8 mouse cellular contexts compared by ENCODE assay signal in the genomic region with DNA sequence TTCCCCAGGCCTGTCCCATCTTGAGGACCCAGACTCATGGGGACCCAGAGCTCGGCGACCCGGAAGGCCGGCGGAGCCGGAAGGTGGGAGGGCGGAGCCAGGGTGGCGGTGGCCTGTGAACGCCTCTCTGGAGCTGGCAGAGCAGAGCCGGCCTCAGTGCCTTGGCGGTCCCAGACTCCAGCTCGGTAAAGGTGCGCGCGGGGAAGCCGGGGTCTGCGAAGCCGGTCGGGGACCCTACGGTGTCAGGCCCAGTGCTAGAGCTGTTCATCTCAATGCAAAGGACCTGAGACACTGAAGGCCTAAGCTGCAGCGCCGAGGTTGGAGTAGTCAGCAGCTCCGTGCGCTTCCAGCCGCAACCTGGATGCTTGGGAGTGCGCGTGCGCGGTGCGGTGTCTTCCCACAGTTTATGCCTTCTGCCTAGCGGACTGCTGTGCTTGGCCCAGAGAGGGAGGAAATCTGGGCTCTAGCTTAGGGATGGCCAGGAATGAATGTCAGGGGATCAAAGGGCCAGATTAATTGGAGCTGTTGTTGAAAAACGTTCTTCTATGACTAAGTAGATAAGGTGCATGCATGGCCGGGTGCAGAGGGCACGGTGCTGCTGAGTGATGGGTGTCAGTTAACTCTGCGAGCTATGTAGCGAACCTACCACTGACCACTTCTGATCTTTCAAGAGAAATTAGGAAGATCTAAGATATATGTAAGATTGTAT. TPM values are rescaled to one million over a fixed set of nuclear protein-coding genes. Genes with fewer than 3 reads are reported as not detected.
DNase-seq lines count a peak whose midpoint lies in the region; ATAC-seq lines count a peak whose summit lies in the region.

No protein-coding gene starts in this region.

- H3K9me3 ChIP-seq in forebrain, embryonic 15.5 days: no peaks in the 10 kb centered on the region
- no peaks in the 10 kb centered on the region for H3K9me3 ChIP-seq in neural tube, embryonic 15.5 days (replicated peaks)

- no peaks in the 10 kb centered on the region for H3K36me3 ChIP-seq in forebrain, embryonic 15.5 days
- no peaks in the 10 kb centered on the region for H3K36me3 ChIP-seq in neural tube, embryonic 15.5 days

- ATAC-seq in forebrain, embryonic 15.5 days (replicated peaks): peak; percentile 92
- peak; percentile 94 for ATAC-seq in neural tube, embryonic 15.5 days (ENCODE audit: low FRiP score)

- WGBS in forebrain, embryonic 15.5 days: 5% methylated on average over 36 of the region's 36 CpGs
- 7% methylated on average over 36 of the region's 36 CpGs for WGBS in neural tube, embryonic 15.5 days

- peak overlapping the region; percentile 85 for H3K27ac ChIP-seq in forebrain, embryonic 15.5 days (replicated peaks)
- H3K27ac ChIP-seq in neural tube, embryonic 15.5 days (replicated peaks): peak overlapping the region; percentile 94

- intact Hi-C loops in heart, postnatal 25 days (cut with DNase I): loop anchor here (2.0 kb wide), 2 partner anchors 45 to 83 kb away; a partner anchor contains a TSS

- DNase-seq in ES-CJ7 (ENCODE audit: low read depth, low spot score): peak; percentile 73
- peak; percentile 92 for DNase-seq in cerebellum, adult 11-12 months
- DNase-seq in heart, postnatal 25 days (ENCODE audit: low spot score): peak; percentile 70
- peak; percentile 80 to 91 for DNase-seq in layer of hippocampus, adult 18-20 months (ENCODE audit: low spot score in 2 of 2)
- peak; percentile 85 to 87 for DNase-seq in lung, adult 18-20 months
- DNase-seq in testis, postnatal 14 days (ENCODE audit: low spot score): peak; percentile 80

- peaks cover 17% of the 10 kb centered on the region for H3K4me1 ChIP-seq in forebrain, embryonic 15.5 days
- peaks cover 24% of the 10 kb centered on the region for H3K4me1 ChIP-seq in neural tube, embryonic 15.5 days

- H3K4me3 ChIP-seq in forebrain, embryonic 15.5 days: peak overlapping the region; percentile 55
- peak overlapping the region; percentile 60 for H3K4me3 ChIP-seq in neural tube, embryonic 15.5 days (replicated peaks)

- H3K27me3 ChIP-seq in forebrain, embryonic 15.5 days: no peaks in the 10 kb centered on the region
- no peaks in the 10 kb centered on the region for H3K27me3 ChIP-seq in neural tube, embryonic 15.5 days (replicated peaks)

- peak overlapping the region; percentile 67 for H3K9ac ChIP-seq in forebrain, embryonic 15.5 days (replicated peaks)
- H3K9ac ChIP-seq in neural tube, embryonic 15.5 days (replicated peaks): peak overlapping the region; percentile 68

- H3K4me2 ChIP-seq in forebrain, embryonic 15.5 days (replicated peaks): peak overlapping the region; percentile 84
- H3K4me2 ChIP-seq in neural tube, embryonic 15.5 days: peak overlapping the region; percentile 86

RNA-seq across cellular contexts. Expression of a gene that starts 0.8 kb away (rescaled TPM):
- polyA plus RNA-seq in forebrain, embryonic 15.5 days (2015; fragmentation: Nextera tagmentation; extraction: Ambion mirVana): 16.8 and 17.7 TPM in 2 replicates
- total RNA-seq in heart, postnatal 25 days (2021): 10 to 100 TPM; 30.7 to 34.4 TPM
- total RNA-seq in layer of hippocampus, adult 18-20 months (2021): 10 to 100 TPM; 26.0 to 27.4 TPM
- polyA plus RNA-seq in neural tube, embryonic 15.5 days (2015; fragmentation: Nextera tagmentation; extraction: Ambion mirVana): 32.0 and 36.2 TPM in 2 replicates

RNA-seq across cellular contexts. Expression of a gene that starts 44.0 kb away (rescaled TPM):
- polyA plus RNA-seq in forebrain, embryonic 15.5 days (2015; fragmentation: Nextera tagmentation; extraction: Ambion mirVana): 0.61 and 0.68 TPM in 2 replicates
- 1 to 10 TPM; 9.5 to 9.9 TPM for total RNA-seq in heart, postnatal 25 days (2021)
- 1 to 10 TPM; 2.4 to 4.4 TPM for total RNA-seq in layer of hippocampus, adult 18-20 months (2021)
- polyA plus RNA-seq in neural tube, embryonic 15.5 days (2015; fragmentation: Nextera tagmentation; extraction: Ambion mirVana): 0.75 and 1.4 TPM in 2 replicates

Comparison
In these comparisons a context has a peak if more than half of its experiments do, and no peak if none do; other contexts are left out.
1. Peak in every context shown above with its lines: DNase-seq, ATAC-seq, H3K4me3 ChIP-seq and H3K27ac ChIP-seq.